Mouse (Mus musculus) monocyte, adult 2 months (primary cell): ENCODE data around the gene Ttc39d.
"Not testable (repeated sequence)": the region's sequence is repeated elsewhere in the genome, so short reads cannot be mapped to it uniquely, and the experiment has no call there.

Experiments
- DNase-seq, 2 experiments: peaks; one replicate each; pipeline ENCODE4 v3.0.0; 2022; ENCODE audit warnings: low spot score in 2 of 2, low read depth in 1 of 2

Ttc39d gene

DNA sequence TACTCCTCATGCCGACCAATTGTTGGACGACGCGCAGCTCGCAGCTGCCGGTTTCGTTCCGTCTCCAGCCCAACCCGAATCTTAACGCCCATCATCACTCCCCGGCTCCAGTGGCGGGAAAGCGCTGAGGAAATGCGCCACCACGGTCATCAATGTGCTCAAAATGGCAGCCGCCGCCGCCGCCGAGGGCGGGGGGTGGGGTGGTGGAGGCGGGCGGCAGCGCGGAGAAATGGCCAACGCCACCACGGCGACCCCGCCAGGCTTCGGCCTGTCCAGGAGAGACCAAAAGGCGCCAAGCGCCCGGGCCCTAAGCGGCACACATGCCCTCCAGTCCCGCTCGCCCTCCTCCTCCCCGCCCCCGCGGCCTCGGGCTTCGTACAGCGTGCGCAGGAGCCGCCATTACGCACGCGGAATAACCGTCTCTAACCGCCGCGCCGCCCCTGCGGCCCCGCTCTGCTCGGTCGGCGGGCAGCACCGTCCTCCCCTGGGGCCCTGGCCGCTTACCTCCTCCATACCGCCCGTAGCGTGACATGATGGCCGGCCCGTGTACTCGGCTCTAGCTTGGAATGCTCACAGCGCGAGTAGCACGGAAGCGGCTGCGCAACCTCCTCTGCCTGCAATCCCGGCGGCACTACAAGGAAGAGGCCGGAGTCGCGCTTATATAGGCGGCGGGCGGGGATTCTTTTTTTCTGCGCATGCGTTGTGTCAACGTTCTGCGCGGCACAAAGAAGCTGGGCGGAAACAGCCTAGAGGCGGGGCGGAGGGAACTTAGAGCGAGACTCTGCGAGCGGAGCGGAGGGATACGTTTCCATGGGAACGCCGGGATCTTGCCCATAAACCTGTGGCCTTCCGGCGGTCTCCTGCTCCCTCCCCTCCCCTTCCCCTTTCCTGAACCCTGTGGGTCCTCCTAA lies at the start of gene Ttc39d, which contains the start of gene Srsf7:
TSS of gene Ttc39d (plus strand) at position 790 of the 911 bp plus-strand sequence.
TSS of gene Srsf7 (minus strand) at position 637 of the 911 bp plus-strand sequence.
- DNase-seq: peak; percentile 96 to 98

DNA sequence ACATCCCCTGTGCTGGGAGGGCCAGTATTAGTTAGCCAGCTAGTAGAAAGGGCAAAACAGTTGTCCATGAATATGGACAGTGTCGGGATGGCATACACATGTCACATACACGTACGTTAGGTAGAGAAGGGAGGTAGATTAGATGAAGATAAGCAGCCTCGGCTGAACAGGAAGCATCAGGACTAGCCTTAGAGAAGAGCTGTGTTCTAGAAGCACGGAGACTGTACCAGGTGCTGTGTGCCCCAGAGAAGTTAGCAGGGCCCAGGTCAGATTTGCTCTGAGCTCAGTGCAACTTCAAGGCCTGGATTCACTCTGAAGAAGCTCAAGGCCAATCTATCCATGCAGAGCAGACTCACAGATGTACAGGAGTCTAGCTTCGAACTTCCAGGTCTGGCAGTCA lies 49.8 kb upstream of the Ttc39d start:
- no peak for DNase-seq

DNA sequence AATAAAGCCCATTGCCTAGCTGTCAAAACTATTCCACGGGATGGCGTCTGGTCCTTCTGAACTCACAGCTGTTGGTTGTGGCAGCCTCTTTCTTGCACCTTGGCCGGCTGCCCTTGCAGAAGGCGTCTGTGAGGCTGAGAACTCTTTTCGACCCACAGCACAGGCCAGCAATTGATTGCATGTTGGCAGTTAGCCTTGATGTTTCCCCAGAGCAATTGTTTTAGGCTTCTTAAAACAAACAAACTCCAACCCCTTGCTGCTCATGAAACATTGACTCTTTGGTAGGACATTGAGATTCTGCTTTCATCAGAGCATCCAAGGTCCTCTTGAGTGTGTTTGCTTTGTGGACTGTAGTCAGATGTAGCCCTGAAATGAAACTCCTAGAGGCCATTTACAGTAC lies 46.8 kb upstream of the Ttc39d start:
- DNase-seq: no peak

DNA sequence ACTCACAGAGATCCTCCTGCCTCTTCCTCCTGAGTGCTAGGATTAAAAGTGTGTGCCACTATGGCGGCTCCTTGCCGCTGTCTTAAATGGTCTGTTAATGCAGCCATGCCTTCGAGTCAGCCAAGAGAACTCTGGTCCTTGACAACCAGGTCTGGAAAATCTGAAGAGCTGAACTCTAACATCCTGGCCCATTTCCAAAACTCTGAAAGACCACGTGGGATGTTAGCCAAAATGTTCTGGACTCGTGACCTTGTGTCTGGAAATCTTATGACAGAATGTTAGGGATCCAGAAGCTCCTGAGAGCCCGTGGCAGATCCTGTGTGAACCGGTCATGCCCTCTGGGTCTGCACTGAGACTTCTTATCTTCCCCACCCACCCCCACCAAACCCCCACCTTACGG lies 43.3 kb upstream of the Ttc39d start:
- no peak for DNase-seq

DNA sequence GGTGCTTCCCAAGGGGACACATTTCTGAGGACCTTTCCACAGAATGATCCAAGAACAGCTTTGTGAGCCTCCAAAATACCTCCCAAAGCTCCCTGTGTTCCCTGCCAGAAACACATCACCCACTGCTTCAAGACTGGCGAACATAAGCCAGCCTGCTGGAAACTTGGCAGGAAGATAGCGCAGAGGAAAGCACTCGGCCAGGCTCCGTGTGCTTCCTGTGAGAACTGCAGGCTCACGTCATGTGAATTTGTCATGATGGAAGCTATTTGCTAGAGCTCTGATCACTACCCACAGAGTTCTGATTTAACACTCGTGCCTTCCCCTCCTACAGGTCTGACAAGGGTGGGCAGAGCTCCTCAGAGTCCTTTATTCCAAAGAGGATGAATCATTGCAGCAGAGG lies 41.5 kb upstream of the Ttc39d start:
- no peak for DNase-seq

DNA sequence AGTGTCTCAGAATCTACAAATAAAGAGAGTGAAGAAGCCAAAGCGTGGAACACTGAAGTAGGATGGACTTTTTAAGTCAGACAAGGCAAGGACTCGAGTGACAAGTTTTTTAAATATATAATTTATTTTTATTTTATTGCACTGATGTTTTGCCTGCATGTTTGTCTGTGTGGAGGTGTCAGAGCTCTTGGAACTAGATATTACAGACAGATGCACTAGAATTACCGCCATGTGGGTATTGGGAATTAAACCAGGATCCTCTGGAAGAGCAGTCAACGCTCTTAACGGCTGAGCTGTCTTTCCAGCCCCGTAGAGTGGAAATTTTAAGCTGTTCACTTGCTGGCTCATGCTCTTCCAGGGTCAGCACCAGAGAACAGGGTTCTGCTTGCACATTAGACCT lies 40.9 kb upstream of the Ttc39d start:
- DNase-seq: no peak

DNA sequence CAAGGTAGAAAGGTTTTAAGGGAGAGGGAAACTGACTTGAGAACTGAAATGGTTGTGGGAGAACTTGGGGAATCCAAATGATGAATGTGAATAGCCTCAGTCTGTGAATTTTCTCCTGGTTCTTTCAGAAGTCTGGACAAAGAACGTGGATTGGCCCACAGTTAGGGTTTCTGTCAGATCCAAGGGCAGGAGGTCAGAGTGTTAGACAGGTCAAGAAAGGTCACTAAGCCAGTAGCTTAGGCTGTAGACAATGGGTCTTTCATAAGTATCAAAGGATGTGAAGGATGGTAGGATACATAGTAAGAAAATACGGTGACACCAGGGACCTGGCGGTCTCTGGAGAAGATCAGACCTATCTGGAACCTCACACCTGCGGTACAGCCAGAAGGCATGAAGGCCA lies 39.8 kb upstream of the Ttc39d start:
- no peak for DNase-seq

DNA sequence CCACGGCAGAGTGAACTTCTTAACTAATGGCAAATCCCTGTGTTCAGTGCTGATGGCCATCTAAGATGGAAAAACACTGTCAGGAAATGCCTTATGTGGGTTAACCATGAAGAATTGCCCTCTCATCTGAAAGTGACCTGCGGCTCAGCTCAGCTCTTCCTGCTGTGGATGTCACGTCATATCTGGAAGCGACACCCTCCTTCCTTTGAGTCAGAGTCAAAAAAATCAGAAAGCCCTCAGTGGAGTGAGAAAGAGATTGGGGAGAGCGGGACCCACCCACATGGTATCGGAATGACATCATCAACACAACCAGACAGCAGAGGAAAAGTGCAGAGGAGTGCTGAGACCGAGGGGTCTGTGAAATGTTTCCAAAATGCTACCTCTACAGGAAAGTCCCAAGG lies 39.4 kb upstream of the Ttc39d start:
- no peak for DNase-seq

DNA sequence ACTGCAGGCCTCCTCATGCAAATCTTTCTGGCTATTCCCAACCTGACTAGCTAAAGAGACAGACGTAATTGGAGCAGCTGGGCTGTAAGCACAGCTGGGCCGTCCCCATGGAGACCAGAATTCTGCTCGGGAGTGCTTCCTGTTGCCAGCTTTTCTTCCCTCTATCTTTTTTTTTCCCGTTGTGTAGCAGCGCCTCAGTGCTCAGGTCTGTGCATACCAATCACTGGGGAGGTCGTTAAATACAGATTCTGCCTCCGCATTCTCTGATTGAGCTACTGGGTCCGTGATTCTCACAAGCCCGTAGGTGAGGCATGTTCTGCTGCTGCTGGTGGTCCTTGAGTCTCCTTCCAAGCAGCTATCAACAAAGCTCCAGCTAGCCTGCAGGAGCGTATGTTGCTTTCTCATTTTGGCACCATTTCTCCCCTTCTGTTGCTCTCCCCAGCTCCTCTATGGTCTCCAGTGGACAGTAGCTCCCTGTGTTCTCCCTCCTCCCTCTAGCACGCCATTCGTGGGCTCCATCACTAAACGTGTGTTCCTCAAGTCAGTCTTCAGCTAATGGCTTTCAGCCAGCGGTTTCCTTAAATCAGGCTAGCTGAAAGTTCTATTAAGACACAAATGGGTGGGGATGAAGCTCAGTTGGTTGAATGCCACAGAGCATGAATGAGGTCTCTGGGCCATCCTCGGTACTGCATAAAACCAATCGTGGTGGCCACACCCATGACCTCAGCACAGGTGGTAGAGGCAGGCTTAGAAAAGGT lies 38.7 kb upstream of the Ttc39d start:
- DNase-seq: no peak

DNA sequence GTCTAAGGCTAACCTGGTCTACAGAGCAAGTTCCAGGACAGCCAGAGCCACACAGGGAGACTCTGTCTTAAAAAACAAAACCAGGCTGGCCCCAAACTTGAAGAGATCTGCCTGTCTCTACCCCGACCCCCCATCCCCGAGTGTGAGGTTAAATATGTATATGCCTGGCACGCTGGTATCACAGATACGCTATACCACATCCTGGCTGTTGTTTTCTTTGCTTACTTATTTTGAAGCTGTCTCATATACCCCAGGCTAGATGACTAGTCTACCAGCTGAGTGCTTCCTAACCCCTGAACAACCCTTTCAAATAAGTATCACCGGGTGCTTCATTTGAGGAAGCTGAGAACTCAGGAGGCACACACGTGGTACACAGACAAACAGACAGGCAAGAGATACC lies 37.5 kb upstream of the Ttc39d start:
- DNase-seq: no peak

DNA sequence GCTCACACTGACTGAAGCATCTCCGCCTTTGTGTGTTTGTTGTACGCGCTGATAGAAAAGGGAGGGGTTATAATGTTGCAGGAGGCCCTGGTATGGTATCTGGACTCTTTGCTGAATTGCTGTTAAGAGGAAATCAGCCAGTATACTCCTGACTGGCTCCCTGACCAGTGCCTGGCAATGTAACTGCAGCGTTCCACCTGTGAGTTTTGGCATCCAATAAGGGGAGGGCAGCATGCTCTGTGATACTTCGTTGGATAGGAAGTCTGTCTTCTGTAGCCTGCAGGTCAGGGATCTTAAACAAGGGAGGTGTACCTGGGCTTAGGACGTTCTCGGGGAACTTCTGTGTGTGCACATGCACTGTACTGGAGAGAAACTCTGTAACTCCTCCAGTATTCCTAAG lies 36.3 kb upstream of the Ttc39d start:
- DNase-seq: no peak

DNA sequence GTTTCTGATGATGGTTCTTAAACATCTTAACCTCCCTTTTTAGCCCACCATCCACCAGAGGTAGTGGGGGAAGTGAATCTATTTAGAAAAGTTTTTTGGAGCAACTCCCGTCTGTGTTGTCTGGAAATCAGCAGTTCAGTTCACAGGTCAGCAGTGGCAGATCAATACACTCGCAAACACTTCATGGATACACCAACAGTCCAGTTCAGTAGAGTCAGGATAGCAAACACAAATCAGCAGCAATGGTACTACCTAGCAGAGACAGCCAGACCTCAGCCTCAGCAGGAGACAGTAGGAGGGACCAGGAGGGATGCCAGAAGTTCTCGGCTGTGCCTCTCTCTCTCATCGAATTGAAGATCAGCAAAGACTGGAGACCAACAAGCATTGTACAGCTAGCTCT lies 35.3 kb upstream of the Ttc39d start:
- no peak for DNase-seq

DNA sequence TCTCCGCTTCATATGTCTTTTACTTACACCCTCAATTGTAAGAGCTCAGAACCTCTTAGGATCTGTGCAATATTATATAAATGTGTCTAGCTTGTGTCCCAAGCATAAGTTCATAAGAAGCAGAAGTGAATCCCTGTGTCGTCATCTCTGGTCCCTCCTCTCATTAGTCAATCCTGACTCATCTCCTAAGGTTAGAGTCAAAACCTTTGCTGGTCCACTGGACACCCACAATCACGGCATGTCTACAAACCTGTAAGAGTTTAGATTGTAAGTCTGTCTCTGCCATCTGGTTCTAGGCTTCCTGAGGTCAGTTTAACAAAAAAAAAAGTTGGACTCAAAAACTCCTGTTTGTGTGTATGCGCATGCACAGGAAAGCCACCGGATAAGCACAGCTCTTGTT lies 34.5 kb upstream of the Ttc39d start:
- DNase-seq: peak; percentile 62 to 71

DNA sequence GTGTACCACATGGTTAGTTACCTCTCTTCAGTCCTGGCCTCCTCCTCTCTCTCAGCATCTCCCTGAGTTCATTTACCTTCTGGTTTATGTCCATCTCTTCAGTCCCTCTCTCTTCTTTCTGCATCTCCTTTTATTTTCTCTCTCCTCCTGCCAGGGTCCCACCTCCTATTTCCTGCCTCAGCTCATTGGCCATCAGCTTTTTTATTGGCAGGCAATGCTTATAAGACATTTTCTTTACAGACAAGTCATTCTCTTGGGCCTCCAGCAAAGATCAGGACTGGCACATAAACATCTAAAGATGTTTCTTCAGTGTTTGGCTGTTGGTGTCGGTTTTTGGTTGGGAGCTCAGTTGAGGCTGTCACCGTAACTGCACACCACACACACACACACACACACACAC lies 33.6 kb upstream of the Ttc39d start:
- no peak for DNase-seq

DNA sequence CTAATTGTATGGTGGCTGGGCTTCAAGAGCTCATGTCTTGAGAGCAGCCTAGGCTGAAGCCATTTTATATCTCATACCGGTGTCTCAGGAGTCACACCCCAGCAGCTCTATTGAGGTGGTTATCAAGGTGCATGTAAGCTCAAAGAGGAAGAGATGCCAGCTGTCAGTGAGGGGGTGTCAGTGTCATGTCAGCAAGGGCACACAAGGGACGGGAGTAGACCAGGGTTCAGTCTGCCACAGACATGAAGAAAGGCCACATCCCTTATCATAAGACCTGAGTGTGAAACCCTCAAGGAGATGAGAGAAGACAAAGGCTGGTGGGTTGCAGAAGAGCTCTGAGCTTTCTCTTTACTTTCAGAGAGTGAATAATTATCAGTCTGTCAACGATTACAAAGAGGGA lies 33.1 kb upstream of the Ttc39d start:
- no peak for DNase-seq

DNA sequence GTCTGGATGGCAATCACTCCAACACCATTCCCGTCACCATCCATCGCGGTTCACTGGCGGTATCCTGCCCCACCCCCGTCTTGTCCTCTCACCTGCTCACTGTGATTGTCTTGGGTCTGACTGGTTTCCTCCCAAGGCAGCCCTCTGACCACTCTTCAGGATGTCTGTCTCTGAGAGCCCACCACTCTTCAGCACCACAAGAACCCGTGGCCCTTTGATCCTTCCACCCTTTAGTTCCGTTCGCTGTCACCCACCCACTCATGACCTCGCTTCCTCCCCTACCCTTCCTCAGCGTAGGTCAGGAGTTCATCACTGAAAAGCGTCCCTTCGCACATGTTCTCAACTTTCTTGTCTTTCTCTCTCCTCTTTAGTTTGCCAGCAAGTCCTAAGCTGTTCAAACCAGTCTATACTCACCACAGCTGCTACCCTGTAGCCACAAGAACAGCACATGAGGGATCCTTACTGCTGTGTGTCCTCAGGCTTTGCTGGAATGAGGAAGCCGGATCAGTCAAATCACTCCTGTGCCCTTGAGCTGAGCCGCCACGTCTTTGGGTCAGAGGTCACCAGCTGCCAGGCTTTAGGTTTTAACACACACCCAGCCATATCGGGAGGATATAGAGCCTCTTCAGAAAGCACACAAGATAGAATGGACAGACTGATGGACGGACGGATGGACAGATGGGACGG lies 32.4 kb upstream of the Ttc39d start:
- DNase-seq: peak in 1 of 2 experiments; percentile 23

DNA sequence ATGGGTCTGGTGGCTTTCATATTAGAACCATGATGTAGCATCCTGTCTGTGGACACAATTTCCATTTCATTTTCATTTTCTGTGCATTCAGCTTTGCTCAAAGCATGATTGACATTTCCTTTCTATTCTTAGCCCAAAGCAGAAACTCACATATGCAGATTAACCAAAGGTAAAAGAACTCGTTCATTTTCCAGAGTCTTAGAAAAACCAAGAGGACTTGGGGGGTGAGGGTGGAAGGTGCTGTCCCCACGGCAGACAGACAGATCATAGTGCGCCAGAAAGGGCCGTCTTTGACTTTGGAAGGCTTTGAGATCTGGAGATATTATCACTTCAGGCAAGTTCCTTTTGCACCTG lies 31.9 kb upstream of the Ttc39d start:
- no peak for DNase-seq

DNA sequence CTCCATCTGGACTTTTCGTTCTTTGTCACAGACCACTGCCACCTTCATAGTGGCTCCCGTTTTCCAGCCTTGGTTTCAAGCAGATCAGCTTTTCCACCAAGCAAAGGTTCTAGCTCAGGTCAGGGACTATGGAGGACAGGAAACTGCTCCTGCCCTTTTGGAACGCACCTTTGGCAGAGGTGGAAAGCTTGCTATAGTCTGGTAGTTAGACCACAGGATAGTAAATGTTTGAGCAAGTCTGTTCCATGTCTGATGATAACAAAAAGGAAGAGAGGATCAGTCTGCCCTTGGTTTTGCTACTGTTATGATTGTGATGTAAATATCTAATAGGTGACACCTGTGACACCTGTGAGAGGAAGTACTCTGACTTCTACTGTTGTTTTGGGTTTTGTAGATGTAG lies 31.3 kb upstream of the Ttc39d start:
- DNase-seq: no peak

DNA sequence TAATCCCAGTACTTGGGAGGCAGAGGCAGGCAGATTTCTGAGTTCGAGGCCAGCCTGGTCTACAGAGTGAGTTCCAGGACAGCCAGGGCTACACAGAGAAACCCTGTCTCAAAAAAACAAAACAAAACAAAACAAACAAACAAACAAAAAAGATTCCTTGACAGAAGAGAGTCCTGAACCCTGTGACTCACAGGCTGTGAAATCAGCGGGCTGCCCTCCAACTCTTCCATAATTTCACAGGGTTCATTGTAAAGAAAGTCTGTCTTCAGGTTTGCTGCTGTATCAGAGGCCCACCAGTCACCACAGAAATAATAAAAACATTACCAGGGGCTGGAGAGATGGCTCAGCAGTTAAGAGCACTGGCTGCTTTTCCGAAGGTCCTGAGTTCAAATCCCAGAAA lies 28.4 kb upstream of the Ttc39d start:
- DNase-seq: not testable (repeated sequence)

DNA sequence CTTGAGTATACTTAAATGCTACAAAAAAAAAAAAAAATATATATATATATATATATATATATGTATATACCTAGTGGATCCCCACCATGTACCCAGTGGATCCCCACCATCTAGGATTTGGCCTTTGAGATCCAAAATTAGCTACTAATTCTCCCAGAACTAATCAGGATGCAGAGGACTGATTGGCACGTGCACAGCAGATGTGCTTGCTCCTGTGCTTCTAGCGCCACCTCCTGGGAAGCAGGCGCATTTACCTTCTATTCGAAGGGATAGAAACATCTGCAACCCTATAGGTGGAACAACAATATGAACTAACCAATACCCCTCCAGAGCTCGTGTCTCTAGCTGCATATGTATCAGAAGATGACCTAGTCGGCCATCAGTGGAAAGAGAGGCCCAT lies 27.3 kb upstream of the Ttc39d start:
- DNase-seq: peak; percentile 32 to 33

DNA sequence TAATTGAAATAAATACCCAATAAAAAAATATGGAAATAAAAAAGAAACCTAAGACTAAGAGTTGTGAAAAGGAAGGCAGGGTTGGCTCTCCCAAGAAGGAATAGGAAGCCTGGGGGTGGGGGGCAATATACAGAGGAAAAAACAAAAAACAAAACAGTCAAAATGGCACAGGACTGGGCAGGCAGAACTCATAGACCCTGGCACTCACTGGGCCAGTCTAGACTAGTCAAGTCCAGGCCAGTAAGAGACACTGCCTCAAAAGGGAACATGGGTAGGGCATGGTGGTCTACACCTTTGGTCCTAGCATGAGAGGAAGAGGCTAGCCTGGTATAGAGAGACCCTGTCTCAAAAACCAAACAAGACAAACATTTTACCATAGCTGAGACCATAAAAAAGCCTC lies 26.8 kb upstream of the Ttc39d start:
- no peak for DNase-seq

DNA sequence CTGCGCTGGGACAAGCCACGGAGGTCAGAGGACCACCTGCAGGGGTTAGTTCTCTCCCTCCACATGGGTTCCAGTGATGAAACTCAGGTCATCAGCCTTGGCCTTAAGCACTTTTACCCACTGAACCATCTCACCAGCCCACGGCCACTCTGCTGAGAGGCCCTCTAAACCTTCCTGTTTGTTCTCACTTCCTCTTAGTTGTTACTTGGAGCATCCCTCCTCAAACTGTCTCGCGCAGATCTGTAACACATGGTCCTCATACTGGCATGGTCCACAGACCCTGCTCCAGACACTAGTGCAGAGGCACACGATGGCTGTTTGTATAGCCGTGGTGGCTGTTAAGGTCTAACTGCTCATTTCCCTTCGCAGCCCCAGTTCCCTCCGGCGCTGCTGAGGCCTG lies 23.6 kb upstream of the Ttc39d start:
- no peak for DNase-seq
